Mouse (Mus musculus): Measurements from ENCODE around the gene Gm10282. TPM values are rescaled to one million over a fixed set of nuclear protein-coding genes. Genes with fewer than 3 reads are reported as not detected.
A peak's percentile ranks its signal among the peaks of the same experiment; 100 is the strongest.

Gm10282 gene
- polyA plus RNA-seq, 1 experiment from 2014 or later = 14.8 TPM

- WGBS = 92% methylated on average over 5 of the region's 5 CpGs
- H3K4me3 ChIP-seq = no peak overlapping the region
Observed at GRCm38 (mm10) chr8:72342556-72343300, 37.7 kb upstream of the Gm10282 start.

GRCm38 (mm10) chr8:72337034-72337433 lies 32.0 kb upstream of the Gm10282 start:
- Histone ChIP-seq H3K27ac (no peak overlapping the region), H3K4me1 (replicated peaks) (no peaks in the 10 kb centered on the region)

More at GRCm38 (mm10) chr8:72342556-72343300, 37.7 kb upstream of the Gm10282 start:
- Histone ChIP-seq H3K36me3 (peaks cover 36% of the 10 kb centered on the region; the same call in 1 of the 2 replicates), H3K9me3 (replicated peaks) (no peaks in the 10 kb centered on the region), H3K9ac (no peak overlapping the region), H3K4me1 (replicated peaks) (no peaks in the 10 kb centered on the region), H3K4me2 (no peak overlapping the region), H3K27ac (no peak overlapping the region), H3K27me3 (no peaks in the 10 kb centered on the region)
- ATAC-seq (replicated peaks; ENCODE audit: insufficient number of reproducible peaks, insufficient read depth, low FRiP score, low read depth) = no peak

GRCm38 (mm10) chr8:72336273-72336672 lies 31.2 kb upstream of the Gm10282 start:
- no peaks in the 10 kb centered on the region for H3K27me3 ChIP-seq
- H3K4me3 ChIP-seq = no peak overlapping the region
- no peak overlapping the region for H3K4me2 ChIP-seq
- H3K9ac ChIP-seq = no peak overlapping the region
- H3K4me1 ChIP-seq (replicated peaks) = peaks cover 7% of the 10 kb centered on the region; the same call in 1 of the 2 replicates
- 74% methylated on average over 2 of the region's 2 CpGs for WGBS
- H3K36me3 ChIP-seq = peaks cover 29% of the 10 kb centered on the region
- ATAC-seq (replicated peaks; ENCODE audit: insufficient number of reproducible peaks, insufficient read depth, low FRiP score, low read depth) = no peak
- H3K27ac ChIP-seq = no peak overlapping the region
- H3K9me3 ChIP-seq (replicated peaks) = no peaks in the 10 kb centered on the region

More at GRCm38 (mm10) chr8:72337034-72337433, 32.0 kb upstream of the Gm10282 start:
- Histone ChIP-seq H3K4me3 (no peak overlapping the region), H3K9me3 (replicated peaks) (no peaks in the 10 kb centered on the region), H3K27me3 (no peaks in the 10 kb centered on the region), H3K36me3 (peaks cover 29% of the 10 kb centered on the region), H3K9ac (no peak overlapping the region), H3K4me2 (no peak overlapping the region)
- no peak for ATAC-seq (replicated peaks; ENCODE audit: insufficient number of reproducible peaks, insufficient read depth, low FRiP score, low read depth)

- Histone ChIP-seq H3K4me1 (replicated peaks) (peaks cover 7% of the 10 kb centered on the region; the same call in 1 of the 2 replicates), H3K27ac (no peak overlapping the region), H3K4me2 (no peak overlapping the region), H3K9ac (no peak overlapping the region), H3K4me3 (no peak overlapping the region), H3K27me3 (no peaks in the 10 kb centered on the region), H3K9me3 (replicated peaks) (no peaks in the 10 kb centered on the region), H3K36me3 (peaks cover 17% of the 10 kb centered on the region)
- no peak for ATAC-seq (replicated peaks; ENCODE audit: insufficient number of reproducible peaks, insufficient read depth, low FRiP score, low read depth)
- 74% methylated on average over 4 of the region's 4 CpGs for WGBS
Observed at GRCm38 (mm10) chr8:72334144-72334641, 29.1 kb upstream of the Gm10282 start.

- H3K27me3 ChIP-seq = no peaks in the 10 kb centered on the region
- no peak overlapping the region for H3K27ac ChIP-seq
- no peak overlapping the region for H3K4me2 ChIP-seq
- peaks cover 17% of the 10 kb centered on the region for H3K36me3 ChIP-seq
- no peak for ATAC-seq (replicated peaks; ENCODE audit: insufficient number of reproducible peaks, insufficient read depth, low FRiP score, low read depth)
- no peaks in the 10 kb centered on the region for H3K9me3 ChIP-seq (replicated peaks)
- no peak overlapping the region for H3K4me3 ChIP-seq
- WGBS = 53% methylated on average over 3 of the region's 3 CpGs
- peaks cover 7% of the 10 kb centered on the region; the same call in 1 of the 2 replicates for H3K4me1 ChIP-seq (replicated peaks)
- H3K9ac ChIP-seq = no peak overlapping the region
Observed at GRCm38 (mm10) chr8:72333429-72334143, 28.5 kb upstream of the Gm10282 start.

- peaks cover 7% of the 10 kb centered on the region; the same call in 1 of the 2 replicates for H3K4me1 ChIP-seq (replicated peaks)
- WGBS = 72% methylated on average over 4 of the region's 4 CpGs
- H3K27ac ChIP-seq = peak overlapping the region; percentile 53
- H3K9ac ChIP-seq = no peak overlapping the region
- no peak overlapping the region for H3K4me3 ChIP-seq
- no peak overlapping the region for H3K4me2 ChIP-seq
- no peaks in the 10 kb centered on the region for H3K9me3 ChIP-seq (replicated peaks)
- ATAC-seq (replicated peaks; ENCODE audit: insufficient number of reproducible peaks, insufficient read depth, low FRiP score, low read depth) = no peak
- no peaks in the 10 kb centered on the region for H3K27me3 ChIP-seq
- peaks cover 9% of the 10 kb centered on the region for H3K36me3 ChIP-seq
Observed at GRCm38 (mm10) chr8:72331631-72332030, 26.6 kb upstream of the Gm10282 start.

GRCm38 (mm10) chr8:72330806-72331516 lies 25.9 kb upstream of the Gm10282 start:
- no peak overlapping the region for H3K4me3 ChIP-seq
- H3K4me2 ChIP-seq = no peak overlapping the region
- no peaks in the 10 kb centered on the region for H3K9me3 ChIP-seq (replicated peaks)
- no peak for ATAC-seq (replicated peaks; ENCODE audit: insufficient number of reproducible peaks, insufficient read depth, low FRiP score, low read depth)
- H3K36me3 ChIP-seq = peaks cover 5% of the 10 kb centered on the region
- peaks cover 7% of the 10 kb centered on the region; the same call in 1 of the 2 replicates for H3K4me1 ChIP-seq (replicated peaks)
- H3K9ac ChIP-seq = no peak overlapping the region
- 72% methylated on average over 6 of the region's 6 CpGs for WGBS
- H3K27me3 ChIP-seq = no peaks in the 10 kb centered on the region
- H3K27ac ChIP-seq = peak overlapping the region; percentile 53; the same call in 1 of the 2 replicates

GRCm38 (mm10) chr8:72329116-72329515 lies 24.1 kb upstream of the Gm10282 start:
- Histone ChIP-seq H3K27me3 (no peaks in the 10 kb centered on the region), H3K4me3 (no peak overlapping the region), H3K4me1 (replicated peaks) (peaks cover 7% of the 10 kb centered on the region; the same call in 1 of the 2 replicates), H3K27ac (no peak overlapping the region), H3K36me3 (no peaks in the 10 kb centered on the region), H3K9ac (no peak overlapping the region), H3K9me3 (replicated peaks) (no peaks in the 10 kb centered on the region), H3K4me2 (no peak overlapping the region)
- 85% methylated on average over 3 of the region's 3 CpGs for WGBS
- ATAC-seq (replicated peaks; ENCODE audit: insufficient number of reproducible peaks, insufficient read depth, low FRiP score, low read depth) = no peak

- Histone ChIP-seq H3K4me2 (no peak overlapping the region), H3K4me1 (replicated peaks) (peaks cover 35% of the 10 kb centered on the region), H3K4me3 (no peak overlapping the region), H3K9ac (no peak overlapping the region), H3K36me3 (no peaks in the 10 kb centered on the region), H3K27ac (no peak overlapping the region), H3K9me3 (replicated peaks) (no peaks in the 10 kb centered on the region), H3K27me3 (no peaks in the 10 kb centered on the region)
- no peak for ATAC-seq (replicated peaks; ENCODE audit: insufficient number of reproducible peaks, insufficient read depth, low FRiP score, low read depth)
- WGBS = 81% methylated on average over 2 of the region's 2 CpGs
Observed at GRCm38 (mm10) chr8:72324708-72325107, 19.6 kb upstream of the Gm10282 start.

GRCm38 (mm10) chr8:72324036-72324706 lies 19.1 kb upstream of the Gm10282 start:
- Histone ChIP-seq H3K4me1 (replicated peaks) (peaks cover 37% of the 10 kb centered on the region), H3K4me2 (no peak overlapping the region), H3K9ac (no peak overlapping the region), H3K36me3 (no peaks in the 10 kb centered on the region), H3K27ac (no peak overlapping the region), H3K9me3 (replicated peaks) (no peaks in the 10 kb centered on the region), H3K4me3 (no peak overlapping the region), H3K27me3 (no peaks in the 10 kb centered on the region)
- ATAC-seq (replicated peaks; ENCODE audit: insufficient number of reproducible peaks, insufficient read depth, low FRiP score, low read depth) = no peak
- WGBS = 74% methylated on average over 10 of the region's 10 CpGs
